Mouse (Mus musculus) C2C12 (cell line): ENCODE measurements around the gene Rasgef1b.

Experiments used
- CTCF ChIP-seq: IDR thresholded peaks from one replicate; pipeline ENCODE4 v1.5.1; 2011; ENCODE audit not compliant: control insufficient read depth, insufficient read depth, insufficient read length
- FOSL1 ChIP-seq: IDR thresholded peaks from one replicate; pipeline ENCODE4 v1.8.0; 2011; ENCODE audit warnings: mild to moderate bottlenecking, low read length; ENCODE audit not compliant: poor library complexity, insufficient read depth, severe bottlenecking

GRCm38 (mm10) chr5:99513209-99513880 is 215.5 kb downstream of the Rasgef1b start:
- no peak for TF ChIP-seq CTCF
- no peak for TF ChIP-seq FOSL1
